Mouse (Mus musculus): ENCODE measurements around the gene Pgd.
"Not testable (repeated sequence)": the region's sequence is repeated elsewhere in the genome, so short reads cannot be mapped to it uniquely, and the experiment has no call there.

The Pgd gene

GRCm38 (mm10) chr4:149166215-149166946 lies at the start of gene Pgd:
Gene Pgd, minus strand, starts transcription at chr4:149166771.
- in situ Hi-C loops (cut with MboI, MseI): no loop called here

GRCm38 (mm10) chr4:149215982-149216381 lies 49.4 kb upstream of the Pgd start:
- in situ Hi-C loops (cut with MboI, MseI): no loop called here

GRCm38 (mm10) chr4:149215397-149215796 lies 48.8 kb upstream of the Pgd start:
- in situ Hi-C loops (cut with MboI, MseI): no loop called here

GRCm38 (mm10) chr4:149214468-149214867 lies 47.9 kb upstream of the Pgd start:
- in situ Hi-C loops (cut with MboI, MseI): not testable (repeated sequence)

- in situ Hi-C loops (cut with MboI, MseI): no loop called here
Observed at GRCm38 (mm10) chr4:149213466-149213865, 46.9 kb upstream of the Pgd start.

- in situ Hi-C loops (cut with MboI, MseI): not testable (repeated sequence)
Observed at GRCm38 (mm10) chr4:149211441-149211840, 44.9 kb upstream of the Pgd start.

GRCm38 (mm10) chr4:149202467-149202866 lies 35.9 kb upstream of the Pgd start:
- in situ Hi-C loops (cut with MboI, MseI): no loop called here

- in situ Hi-C loops (cut with MboI, MseI): no loop called here
Observed at GRCm38 (mm10) chr4:149201110-149201509, 34.5 kb upstream of the Pgd start.

- in situ Hi-C loops (cut with MboI, MseI): no loop called here
Observed at GRCm38 (mm10) chr4:149197180-149197579, 30.6 kb upstream of the Pgd start.

- in situ Hi-C loops (cut with MboI, MseI): no loop called here
Observed at GRCm38 (mm10) chr4:149191103-149191502, 24.5 kb upstream of the Pgd start.

GRCm38 (mm10) chr4:149188563-149188962 lies 22.0 kb upstream of the Pgd start:
- in situ Hi-C loops (cut with MboI, MseI): no loop called here

- in situ Hi-C loops (cut with MboI, MseI): no loop called here
Observed at GRCm38 (mm10) chr4:149182755-149183154, 16.2 kb upstream of the Pgd start.

GRCm38 (mm10) chr4:149182192-149182591 lies 15.6 kb upstream of the Pgd start:
- in situ Hi-C loops (cut with MboI, MseI): no loop called here

- in situ Hi-C loops (cut with MboI, MseI): no loop called here
Observed at GRCm38 (mm10) chr4:149179573-149179972, 13.0 kb upstream of the Pgd start.

GRCm38 (mm10) chr4:149179160-149179559 lies 12.6 kb upstream of the Pgd start:
- in situ Hi-C loops (cut with MboI, MseI): no loop called here

- in situ Hi-C loops (cut with MboI, MseI): no loop called here
Observed at GRCm38 (mm10) chr4:149178328-149178727, 11.8 kb upstream of the Pgd start.

GRCm38 (mm10) chr4:149177046-149177445 lies 10.5 kb upstream of the Pgd start:
- in situ Hi-C loops (cut with MboI, MseI): no loop called here

GRCm38 (mm10) chr4:149176645-149177044 lies 10.1 kb upstream of the Pgd start:
- in situ Hi-C loops (cut with MboI, MseI): no loop called here

GRCm38 (mm10) chr4:149173661-149174060 lies 7.1 kb upstream of the Pgd start:
- in situ Hi-C loops (cut with MboI, MseI): no loop called here

- in situ Hi-C loops (cut with MboI, MseI): no loop called here
Observed at GRCm38 (mm10) chr4:149172666-149173065, 6.1 kb upstream of the Pgd start.

GRCm38 (mm10) chr4:149172083-149172482 lies 5.5 kb upstream of the Pgd start:
- in situ Hi-C loops (cut with MboI, MseI): no loop called here

GRCm38 (mm10) chr4:149171581-149171981 lies 5.0 kb upstream of the Pgd start:
- in situ Hi-C loops (cut with MboI, MseI): no loop called here

GRCm38 (mm10) chr4:149170394-149170931 lies 3.9 kb upstream of the Pgd start:
- in situ Hi-C loops (cut with MboI, MseI): no loop called here

GRCm38 (mm10) chr4:149169926-149170325 lies 3.4 kb upstream of the Pgd start:
- in situ Hi-C loops (cut with MboI, MseI): not testable (repeated sequence)
